Comparison of ENCODE assay signal across 8 mouse cellular contexts in genomic region chr11:3193363-3193762, GRCm38 (mm10). TPM values are rescaled to one million over a fixed set of nuclear protein-coding genes. Genes with fewer than 3 reads are reported as not detected.
DNase-seq lines count a peak whose midpoint lies in the region; ATAC-seq lines count a peak whose summit lies in the region.

Sfi1 (minus strand) TSS chr11:3193463.

- intact Hi-C loops in heart, postnatal 25 days (cut with DNase I), result no loop called here

- ATAC-seq in erythroblast, adult 5-6 weeks (replicated peaks; ENCODE audit: low FRiP score, poor library complexity, severe bottlenecking), result no peak
- ATAC-seq in megakaryocyte, adult 5-6 weeks (ENCODE audit: poor library complexity, severe bottlenecking), result no peak
- ATAC-seq in midbrain, embryonic 14.5 days (ENCODE audit: low FRiP score, low TSS enrichment), result no peak

- peak within 1 kb of the TSS; percentile 1 for H3K4me3 ChIP-seq in erythroblast, embryonic 14.5 days (replicated peaks)
- peak within 1 kb of the TSS; percentile 1 for H3K4me3 ChIP-seq in megakaryocyte, embryonic 14.5 days (replicated peaks)
- no peak within 1 kb of the TSS for H3K4me3 ChIP-seq in midbrain, embryonic 14.5 days (replicated peaks; ENCODE audit: low read depth, low read length)

- H3K4me2 ChIP-seq in midbrain, embryonic 14.5 days (ENCODE audit: low read length), result no peak within 1 kb of the TSS

- 86% methylated on average over 25 of the region's 25 CpGs for WGBS in midbrain, embryonic 14.5 days

- no peak within 1 kb of the TSS for H3K9ac ChIP-seq in midbrain, embryonic 14.5 days (replicated peaks; ENCODE audit: low read length)

- no peak within 1 kb of the TSS for H3K27ac ChIP-seq in midbrain, embryonic 14.5 days (replicated peaks; ENCODE audit: low read depth, low read length)

- H3K4me1 ChIP-seq in erythroblast, embryonic 14.5 days (ENCODE audit: control insufficient read depth), result no peaks in the 10 kb centered on the region
- H3K4me1 ChIP-seq in megakaryocyte, embryonic 14.5 days, result no peaks in the 10 kb centered on the region
- no peaks in the 10 kb centered on the region for H3K4me1 ChIP-seq in midbrain, embryonic 14.5 days (ENCODE audit: control insufficient read depth, insufficient read depth, low read length)

- H3K27me3 ChIP-seq in erythroblast, embryonic 14.5 days (ENCODE audit: control insufficient read depth), result no peaks in the 10 kb centered on the region
- no peaks in the 10 kb centered on the region for H3K27me3 ChIP-seq in megakaryocyte, embryonic 14.5 days (replicated peaks)
- H3K27me3 ChIP-seq in midbrain, embryonic 14.5 days (ENCODE audit: control insufficient read depth, insufficient read depth, low read length), result no peaks in the 10 kb centered on the region

- no peaks in the 10 kb centered on the region for H3K9me3 ChIP-seq in erythroblast, embryonic 14.5 days (ENCODE audit: control insufficient read depth, low read length)
- no peaks in the 10 kb centered on the region for H3K9me3 ChIP-seq in megakaryocyte, embryonic 14.5 days
- H3K9me3 ChIP-seq in midbrain, embryonic 14.5 days (ENCODE audit: control insufficient read depth, low read length), result no peaks in the 10 kb centered on the region

- no peaks in the 10 kb centered on the region for H3K36me3 ChIP-seq in erythroblast, embryonic 14.5 days (ENCODE audit: control insufficient read depth)
- H3K36me3 ChIP-seq in megakaryocyte, embryonic 14.5 days (replicated peaks; ENCODE audit: low read length), result no peaks in the 10 kb centered on the region
- H3K36me3 ChIP-seq in midbrain, embryonic 14.5 days (ENCODE audit: control insufficient read depth, insufficient read depth, low read length), result no peaks in the 10 kb centered on the region

- no peak for DNase-seq in heart, postnatal 25 days (ENCODE audit: low spot score)
- no peak for DNase-seq in midbrain, embryonic 14.5 days
- no peak for DNase-seq in frontal cortex, postnatal 10 days (ENCODE audit: low spot score in 2 of 2)
- DNase-seq in embryo, embryonic 10 days (ENCODE audit: low spot score), result no peak

RNA-seq across cellular contexts. Expression of gene Sfi1, which starts in this region (rescaled TPM):
- 0.41 and 0.42 TPM in 2 replicates for polyA plus RNA-seq in erythroblast, embryonic 14.5 days (2012)
- 7.7 TPM in 1 of 2 replicates, not detected in the other for total RNA-seq in erythroblast, adult 5-6 weeks (2015; ENCODE audit: low replicate concordance)
- 2.6 and 3.9 TPM in 2 replicates for total RNA-seq in erythroblast, adult 5-6 weeks (2017; ENCODE audit: low replicate concordance)
- polyA plus RNA-seq in megakaryocyte, embryonic 14.5 days (2012; ENCODE audit: insufficient read depth, low replicate concordance), result 13.3 and 37.5 TPM in 2 replicates
- total RNA-seq in megakaryocyte, adult 5-6 weeks (2015), result 6.0 and 12.5 TPM in 2 replicates
- 7.5 and 9.6 TPM in 2 replicates for total RNA-seq in megakaryocyte, adult 5-6 weeks (2017)
- 10 to 100 TPM; 19.1 to 21.7 TPM for total RNA-seq in heart, postnatal 25 days (2021)
- polyA plus RNA-seq in midbrain, embryonic 14.5 days (2014; fragmentation: Nextera tagmentation; extraction: Ambion mirVana), result 11.2 and 13.2 TPM in 2 replicates
